Mouse (Mus musculus) liver, adult 2 months (tissue): ENCODE measurements around the gene Fry. TPM values are rescaled to one million over a fixed set of nuclear protein-coding genes. Genes with fewer than 3 reads are reported as not detected.
"Not testable (repeated sequence)": the region's sequence is repeated elsewhere in the genome, so short reads cannot be mapped to it uniquely, and the experiment has no call there.

Source experiments
- DNase-seq: peaks from one replicate; pipeline ENCODE4 v3.0.0-alpha.2; 2011; ENCODE audit warnings: low read depth, low spot score; ENCODE audit errors: extremely low read depth
- H3K27ac ChIP-seq: fragments of 200-500 bp; replicated peaks from 2 replicates; pipeline ENCODE4 v1.5.1; 2012; ENCODE audit warnings: low read depth, mild to moderate bottlenecking, control low read depth, inconsistent platforms, low read length; ENCODE audit not compliant: insufficient read depth
- H3K27me3 ChIP-seq: fragments of 200-500 bp; 2 replicates; pipeline ENCODE4 v1.6.1; 2012; ENCODE audit warnings: mild to moderate bottlenecking, moderate library complexity, low read length, inconsistent platforms; ENCODE audit not compliant: control insufficient read depth, insufficient read depth
- H3K36me3 ChIP-seq: fragments of 200-500 bp; 2 replicates; pipeline ENCODE4 v1.6.1; 2012; ENCODE audit warnings: low read length, inconsistent platforms; ENCODE audit not compliant: control insufficient read depth, insufficient read depth
- H3K4me1 ChIP-seq: fragments of 200-500 bp; 2 replicates; pipeline ENCODE4 v1.6.1; 2011; ENCODE audit warnings: low read length; ENCODE audit not compliant: control insufficient read depth, insufficient read depth
- H3K4me3 ChIP-seq: fragments of 200-500 bp; 2 replicates; pipeline ENCODE4 v1.5.1; 2011; ENCODE audit warnings: low read depth, mild to moderate bottlenecking, control low read depth, low read length, moderate library complexity; ENCODE audit not compliant: insufficient read depth
- H3K79me2 ChIP-seq: fragments of 200-500 bp; 2 replicates; pipeline ENCODE4 v1.6.1; 2012; ENCODE audit warnings: inconsistent platforms, mild to moderate bottlenecking, low read length, moderate library complexity; ENCODE audit not compliant: control insufficient read depth, insufficient read depth
- H3K9ac ChIP-seq: fragments of 200-500 bp; 2 replicates; pipeline ENCODE4 v1.6.1; 2012; ENCODE audit warnings: low read depth, mild to moderate bottlenecking, control low read depth, inconsistent platforms, low read length
- CTCF ChIP-seq: fragments of 200-500 bp; IDR thresholded peaks from 2 replicates; pipeline ENCODE4 v1.5.1; 2011; ENCODE audit warnings: low read depth, low read length, control low read depth
- POLR2A ChIP-seq: fragments of 200-500 bp; IDR thresholded peaks from 2 replicates; pipeline ENCODE4 v1.6.1; 2011; ENCODE audit warnings: low read length, control low read depth; ENCODE audit not compliant: insufficient read depth; ENCODE audit errors: extremely low read depth
- WGBS: fragments of 180-500 bp; shearing (Covaris S2); methylation state at CpG from one replicate; pipeline ENCODE4 v1.1.7; 2018; 5-methylcytosine and 5-hydroxymethylcytosine counted together
- polyA plus RNA-seq: library from polyadenylated mRNA; depleted of rRNA; stranded (reverse); fragments of >200 nt; gene quantifications from 2 replicates; pipeline ENCODE4 v1.2.3, GENCODE M21; 2012
- total RNA-seq: library from RNA; depleted of rRNA; stranded (reverse); fragments of >200 nt; gene quantifications from 2 replicates; pipeline ENCODE4 v1.2.3, GENCODE M21; 2014

Fry gene
- total and polyA plus RNA-seq, 2 experiments, result 0.62 to 1.8 TPM

- H3K4me3 ChIP-seq, result no peak overlapping the region
- WGBS, result 91% methylated on average over 3 of the region's 3 CpGs
- no peaks in the 10 kb centered on the region for H3K27me3 ChIP-seq
- H3K36me3 ChIP-seq, result no peaks in the 10 kb centered on the region
- no peaks in the 10 kb centered on the region for H3K4me1 ChIP-seq
- TF ChIP-seq POLR2A (no peak), CTCF (no peak)
- DNase-seq, result no peak
- H3K27ac ChIP-seq, result no peak overlapping the region
- H3K79me2 ChIP-seq, result no peaks in the 10 kb centered on the region
- H3K9ac ChIP-seq, result no peak overlapping the region
Measured at GRCm38 (mm10) chr5:150490285-150490684, 371.8 kb downstream of the Fry start.

- H3K4me1 ChIP-seq, result no peaks in the 10 kb centered on the region
- WGBS, result 80% methylated on average over 8 of the region's 8 CpGs
- TF ChIP-seq CTCF (no peak), POLR2A (no peak)
- no peaks in the 10 kb centered on the region for H3K79me2 ChIP-seq
- H3K27ac ChIP-seq, result no peak overlapping the region
- H3K4me3 ChIP-seq, result no peak overlapping the region
- H3K36me3 ChIP-seq, result no peaks in the 10 kb centered on the region
- no peak overlapping the region for H3K9ac ChIP-seq
- no peak for DNase-seq
- H3K27me3 ChIP-seq, result no peaks in the 10 kb centered on the region
Measured at GRCm38 (mm10) chr5:150490821-150491220, 372.4 kb downstream of the Fry start.

- H3K27me3 ChIP-seq, DNase-seq, H3K79me2 ChIP-seq, H3K36me3 ChIP-seq, H3K9ac ChIP-seq, H3K4me1 ChIP-seq, H3K27ac ChIP-seq, H3K4me3 ChIP-seq: not testable (repeated sequence)
- 97% methylated on average over 4 of the region's 4 CpGs for WGBS
Measured at GRCm38 (mm10) chr5:150491573-150492173, 373.2 kb downstream of the Fry start.

GRCm38 (mm10) chr5:150495792-150496191 is 377.3 kb downstream of the Fry start:
- TF ChIP-seq CTCF, result peak; percentile 78
- no peak for TF ChIP-seq POLR2A
- peak; percentile 10 for DNase-seq
- no peak overlapping the region for H3K9ac ChIP-seq
- no peaks in the 10 kb centered on the region for H3K36me3 ChIP-seq
- WGBS, result 65% methylated on average over 6 of the region's 6 CpGs
- H3K4me3 ChIP-seq, result no peak overlapping the region
- no peaks in the 10 kb centered on the region for H3K4me1 ChIP-seq
- no peak overlapping the region for H3K27ac ChIP-seq
- no peaks in the 10 kb centered on the region for H3K79me2 ChIP-seq
- H3K27me3 ChIP-seq, result no peaks in the 10 kb centered on the region

GRCm38 (mm10) chr5:150510451-150511225 is 392.2 kb downstream of the Fry start:
- no peak for DNase-seq
- H3K27ac ChIP-seq, result no peak overlapping the region
- TF ChIP-seq CTCF (no peak), POLR2A (no peak)
- no peak overlapping the region for H3K9ac ChIP-seq
- H3K79me2 ChIP-seq, result no peaks in the 10 kb centered on the region
- no peak overlapping the region for H3K4me3 ChIP-seq
- 82% methylated on average over 6 of the region's 6 CpGs for WGBS
- no peaks in the 10 kb centered on the region for H3K36me3 ChIP-seq
- H3K4me1 ChIP-seq, result no peaks in the 10 kb centered on the region
- no peaks in the 10 kb centered on the region for H3K27me3 ChIP-seq

GRCm38 (mm10) chr5:150513264-150513663 is 394.8 kb downstream of the Fry start:
- Histone ChIP-seq H3K4me1 (no peaks in the 10 kb centered on the region), H3K9ac (no peak overlapping the region), H3K27ac (no peak overlapping the region), H3K36me3 (no peaks in the 10 kb centered on the region), H3K4me3 (no peak overlapping the region), H3K27me3 (no peaks in the 10 kb centered on the region), H3K79me2 (no peaks in the 10 kb centered on the region)
- TF ChIP-seq CTCF (no peak), POLR2A (no peak)
- WGBS, result 83% methylated on average over 4 of the region's 4 CpGs
- no peak for DNase-seq
